ENCODE assay signal across 22 mouse cellular contexts in the genomic region with DNA sequence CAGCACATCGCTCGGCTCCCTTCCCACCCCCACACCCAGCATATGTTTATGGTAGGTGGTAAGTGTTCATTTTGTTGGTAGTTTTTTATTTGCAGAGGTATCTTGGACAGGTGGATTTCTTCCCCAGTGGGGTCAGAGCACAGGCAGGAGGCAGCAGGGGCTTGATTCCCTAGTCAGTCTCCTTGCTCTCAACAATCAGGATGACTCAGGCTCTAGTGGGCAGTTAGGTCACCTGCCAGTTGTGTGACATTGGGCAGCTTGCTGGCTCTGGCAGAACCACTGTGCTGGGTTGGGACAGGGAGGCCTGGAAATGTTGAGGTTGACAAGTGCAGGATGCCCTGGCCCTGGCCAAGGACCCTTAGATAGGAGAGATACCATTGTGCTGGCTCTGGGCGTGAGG. TPM values are rescaled to one million over a fixed set of nuclear protein-coding genes. Genes with fewer than 3 reads are reported as not detected.
DNase-seq lines count a peak whose midpoint lies in the region; ATAC-seq and TF ChIP-seq lines count a peak whose summit lies in the region.
"Had no signal": no experiment of that assay in that cellular context is flagged by ENCODE, and none has a peak within 500 bp of the region (broad histone marks: within the 10 kb centered on the region; RNA-seq: fewer than 3 reads in every experiment).

No protein-coding gene starts in this region.

- peaks cover 81% of the 10 kb centered on the region for H3K27me3 ChIP-seq in E14TG2a.4 (ENCODE audit: insufficient read depth, low read length)
- H3K27me3 ChIP-seq in hindbrain, embryonic 10.5 days (ENCODE audit: insufficient read depth, poor library complexity, severe bottlenecking), result peaks cover 98% of the 10 kb centered on the region
- peaks cover 96% of the 10 kb centered on the region for H3K27me3 ChIP-seq in limb, embryonic 10.5 days (ENCODE audit: low read depth, poor library complexity, severe bottlenecking)
- H3K27me3 ChIP-seq: CH12.LX had no signal

- peaks cover 55% of the 10 kb centered on the region for H3K4me1 ChIP-seq in E14TG2a.4 (replicated peaks; ENCODE audit: low read depth, low read length)
- peaks cover 57% of the 10 kb centered on the region for H3K4me1 ChIP-seq in hindbrain, embryonic 10.5 days (replicated peaks)
- H3K4me1 ChIP-seq in limb, embryonic 10.5 days, result peaks cover 43% of the 10 kb centered on the region

- WGBS in hindbrain, embryonic 10.5 days, result 14% methylated on average over 3 of the region's 3 CpGs
- WGBS in limb, embryonic 10.5 days, result 11% methylated on average over 3 of the region's 3 CpGs

- TF ChIP-seq CTCF in E14TG2a.4 (conservative IDR thresholded peaks at IDR 0.05; ENCODE audit: low read length), result no peak

- H3K9me3 ChIP-seq in E14TG2a.4 (ENCODE audit: low read length), result no peaks in the 10 kb centered on the region
- no peaks in the 10 kb centered on the region for H3K9me3 ChIP-seq in hindbrain, embryonic 10.5 days
- H3K9me3 ChIP-seq in limb, embryonic 10.5 days (replicated peaks), result no peaks in the 10 kb centered on the region
- H3K9me3 ChIP-seq: embryonic facial prominence, embryonic 12.5 days; limb, embryonic 12.5 days had no signal

- peak overlapping the region; percentile 79; the same call in 1 of the 2 replicates for H3K4me3 ChIP-seq in E14TG2a.4 (replicated peaks; ENCODE audit: low read length)
- peak overlapping the region; percentile 53 for H3K4me3 ChIP-seq in hindbrain, embryonic 10.5 days
- no peak overlapping the region for H3K4me3 ChIP-seq in limb, embryonic 10.5 days
- H3K4me3 ChIP-seq: embryonic facial prominence, embryonic 12.5 days; heart, adult 2 months; left cerebral cortex, adult 2 months had no signal

- H3K36me3 ChIP-seq in E14TG2a.4 (ENCODE audit: insufficient read depth, low read length), result 0 out of 2 replicates have a peak, but pooled peaks cover 4% of the 10 kb centered on the region
- H3K36me3 ChIP-seq in hindbrain, embryonic 10.5 days, result no peaks in the 10 kb centered on the region
- H3K36me3 ChIP-seq in limb, embryonic 10.5 days, result no peaks in the 10 kb centered on the region
- H3K36me3 ChIP-seq: embryonic facial prominence, embryonic 12.5 days; limb, embryonic 12.5 days had no signal

- peak; percentile 35 for DNase-seq in cerebellum, adult 8-10 months
- DNase-seq in cerebellum, postnatal 4 days (ENCODE audit: low spot score in 2 of 2), result no peak
- peak; percentile 51 for DNase-seq in hindbrain, embryonic 10.5 days (ENCODE audit: low spot score)
- peak; percentile 48 for DNase-seq in limb, embryonic 10.5 days (ENCODE audit: low spot score)
- no peak for DNase-seq in kidney, postnatal 25 days
- no peak for DNase-seq in layer of hippocampus, adult 9-10 months (ENCODE audit: low spot score)
- DNase-seq: adrenal gland, adult 8-10 months; heart, adult 2 months; right cerebral cortex, postnatal 14 days had no signal

- no peak for ATAC-seq in monocyte, adult 5-6 weeks (replicated peaks; ENCODE audit: insufficient number of reproducible peaks, low FRiP score, low TSS enrichment, poor library complexity, severe bottlenecking)

- H3K27ac ChIP-seq in hindbrain, embryonic 10.5 days, result no peak overlapping the region
- H3K27ac ChIP-seq in limb, embryonic 10.5 days, result no peak overlapping the region
- H3K27ac ChIP-seq: embryonic facial prominence, embryonic 12.5 days; heart, adult 2 months; left cerebral cortex, adult 2 months; limb, embryonic 12.5 days; liver, embryonic 14.5 days; stomach, postnatal 0 days had no signal

RNA-seq across cellular contexts. Expression of gene Tlx3, which starts 1.6 kb away (rescaled TPM):
- polyA plus RNA-seq in hindbrain, embryonic 10.5 days (2016; fragmentation: Nextera tagmentation; extraction: Ambion mirVana), result 11.9 and 17.9 TPM in 2 replicates
- not detected in 2 replicates for polyA plus RNA-seq in limb, embryonic 10.5 days (2016; fragmentation: Nextera tagmentation; extraction: Ambion mirVana)
- not detected in 3 replicates for total RNA-seq in monocyte, adult 5-6 weeks (2017)
- total RNA-seq: CH12.LX; gastrocnemius, adult 8-10 months; heart, adult 2 months; layer of hippocampus, adult 18-20 months; left cerebral cortex, adult 2 months; megakaryocyte, adult 5-6 weeks had no signal
- polyA plus RNA-seq: heart, adult 2 months; heart, postnatal 0 days; liver, embryonic 14.5 days; lung, embryonic 16.5 days; stomach, postnatal 0 days had no signal

RNA-seq across cellular contexts. Expression of gene Npm1, which starts 42.0 kb away (rescaled TPM):
- polyA plus RNA-seq in hindbrain, embryonic 10.5 days (2016; fragmentation: Nextera tagmentation; extraction: Ambion mirVana), result 691 and 1,253 TPM in 2 replicates
- polyA plus RNA-seq in limb, embryonic 10.5 days (2016; fragmentation: Nextera tagmentation; extraction: Ambion mirVana), result 1,479 and 1,796 TPM in 2 replicates
- total RNA-seq in monocyte, adult 5-6 weeks (2017), result 743 to 848 TPM (median 840 TPM) in 3 replicates

RNA-seq across cellular contexts. Expression of gene Fgf18, which starts 57.8 kb away (rescaled TPM):
- polyA plus RNA-seq in hindbrain, embryonic 10.5 days (2016; fragmentation: Nextera tagmentation; extraction: Ambion mirVana), result 5.9 and 7.7 TPM in 2 replicates
- polyA plus RNA-seq in limb, embryonic 10.5 days (2016; fragmentation: Nextera tagmentation; extraction: Ambion mirVana), result 1.7 and 5.7 TPM in 2 replicates
- total RNA-seq in monocyte, adult 5-6 weeks (2017), result not detected in 3 replicates
- total RNA-seq: CH12.LX; megakaryocyte, adult 5-6 weeks had no signal

Comparison
In these comparisons a context has a peak if more than half of its experiments do, and no peak if none do; other contexts are left out.
1. DNase-seq: peak in cerebellum, adult 8-10 months (single experiment), hindbrain, embryonic 10.5 days (single experiment) and limb, embryonic 10.5 days (single experiment); none in cerebellum, postnatal 4 days (0 of 2), kidney, postnatal 25 days (0 of 2) and layer of hippocampus, adult 9-10 months (single experiment).
2. RNA of gene Tlx3, which starts 1.6 kb away (polyA plus RNA-seq): 11.9 to 17.9 TPM in hindbrain, embryonic 10.5 days; not detected in limb, embryonic 10.5 days; every median in the first group is over 10 times any median in the second.